Mouse (Mus musculus) naive thymus-derived CD4-positive, alpha-beta T cell, adult 2 months (primary cell): Measurements from ENCODE around the gene P4hb.
A peak's percentile ranks its signal among the peaks of the same experiment; 100 is the strongest.

Source experiments
- DNase-seq: peaks from one replicate; pipeline ENCODE4 v3.0.0-alpha.2; 2011; ENCODE audit warnings: low read depth

P4hb gene

GRCm38 (mm10) chr11:120572752-120573584 is at the start of gene P4hb:
TSS of gene P4hb (minus strand) at chr11:120573253.
- DNase-seq: peak; percentile 98

DNA sequence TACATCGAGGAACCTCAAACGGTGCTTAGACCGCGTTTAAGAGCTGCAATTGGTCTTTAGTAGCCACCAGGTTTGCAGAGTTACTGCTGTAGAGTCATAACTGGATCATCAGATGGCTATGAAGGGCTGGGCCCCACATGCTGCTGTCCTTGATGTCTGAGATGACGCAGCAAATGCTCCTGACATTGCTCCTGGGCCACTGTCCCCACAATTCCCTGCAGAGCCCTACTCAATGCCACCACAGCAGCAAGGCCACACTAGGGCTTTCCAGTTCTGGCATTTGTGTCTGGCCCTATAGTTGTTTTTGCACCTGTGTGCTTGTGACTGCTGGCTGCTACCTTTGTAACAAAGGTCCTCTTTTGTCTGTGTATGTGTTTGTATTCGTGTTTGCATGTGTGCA is 49.8 kb upstream of the P4hb start:
- no peak for DNase-seq

DNA sequence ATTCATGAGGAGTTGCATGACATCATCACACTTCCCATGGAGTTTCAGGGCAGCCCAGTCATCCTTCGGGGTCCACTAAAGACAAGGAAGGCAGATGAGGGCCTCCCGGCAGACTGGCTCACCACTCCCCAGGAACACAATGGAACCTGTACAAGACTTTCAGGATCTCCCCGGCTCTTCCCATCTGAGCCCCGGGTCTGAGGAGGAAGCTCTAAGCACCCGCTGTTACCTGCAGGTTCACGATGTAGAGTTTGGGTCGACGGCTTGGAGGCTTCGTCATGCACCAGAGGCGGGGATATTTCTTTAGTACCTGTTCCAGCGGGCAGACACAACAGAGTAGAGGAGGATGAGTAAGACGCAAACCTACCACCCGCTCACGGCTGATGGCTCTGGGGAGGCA is 47.1 kb upstream of the P4hb start:
- no peak for DNase-seq

DNA sequence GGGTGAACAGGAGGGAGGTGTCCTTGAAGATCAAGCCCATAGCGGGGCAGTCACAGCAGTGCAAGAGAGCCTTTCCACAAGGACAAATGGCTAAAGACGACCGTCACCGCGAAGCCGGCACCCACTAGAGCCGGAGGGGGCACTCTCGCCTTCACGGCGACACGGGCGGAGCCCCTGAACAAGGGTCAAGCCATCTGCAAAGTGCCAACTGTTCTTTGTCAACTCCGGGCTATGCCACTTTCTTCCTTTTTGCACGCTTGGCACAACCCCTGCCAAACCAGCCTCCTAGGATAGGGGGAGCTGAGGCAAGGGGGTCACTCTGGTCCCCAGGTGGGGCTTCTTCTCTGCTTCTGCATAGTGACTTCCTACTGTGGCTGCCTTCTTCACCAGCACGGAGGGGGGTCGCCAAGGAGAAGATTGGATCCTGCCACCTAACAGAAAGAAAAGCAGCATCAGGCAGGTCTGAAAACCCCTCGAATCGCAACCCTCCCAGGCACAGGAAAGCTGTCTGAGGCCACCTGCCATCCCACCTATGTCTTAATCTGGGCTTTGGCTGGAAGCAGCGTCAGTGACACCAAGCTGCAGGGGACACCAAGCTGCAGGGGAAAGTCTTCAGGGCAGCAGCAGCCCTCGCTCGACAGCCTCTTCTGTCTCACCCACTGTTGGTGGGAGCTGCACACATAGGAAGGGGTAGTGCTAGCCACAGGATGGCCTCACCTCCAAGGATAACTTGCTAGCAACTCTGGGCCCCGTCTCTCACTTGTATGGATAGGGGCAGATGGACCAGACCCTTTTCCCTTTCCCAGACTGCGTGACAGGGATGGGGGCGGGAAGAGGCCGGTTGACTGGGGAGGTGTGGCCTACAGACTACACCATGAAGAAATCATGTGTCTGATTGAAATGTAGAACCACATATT is 45.8 kb upstream of the P4hb start:
- no peak for DNase-seq

- peak; percentile 94 for DNase-seq
Observed at GRCm38 (mm10) chr11:120617519-120618112, 44.6 kb upstream of the P4hb start, which contains the start of gene Pcyt2. TSS of gene Pcyt2 (minus strand) at chr11:120617936.

- peak; percentile 32 for DNase-seq
Observed at GRCm38 (mm10) chr11:120616617-120617294, 43.7 kb upstream of the P4hb start.

- no peak for DNase-seq
Observed at GRCm38 (mm10) chr11:120615606-120616203, 42.7 kb upstream of the P4hb start.

DNA sequence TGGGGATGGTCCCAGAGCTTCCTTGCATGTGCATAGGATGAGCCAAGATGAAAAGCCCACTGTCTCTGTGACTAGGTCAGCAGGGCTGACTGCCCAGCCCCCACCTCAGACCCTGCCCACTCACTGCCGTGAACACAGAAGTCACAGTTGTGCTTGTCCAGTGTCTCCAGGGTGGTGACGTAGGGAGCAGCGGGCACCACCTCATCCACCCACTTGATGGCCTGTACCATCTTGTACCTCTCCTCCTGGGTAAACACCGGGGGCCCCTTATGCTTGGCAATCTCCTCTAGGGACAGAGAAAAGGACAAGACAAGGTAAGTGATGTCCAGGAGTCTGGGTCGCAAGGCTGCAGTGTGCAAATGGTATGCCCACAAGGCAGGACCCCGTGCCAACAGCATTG is 42.1 kb upstream of the P4hb start:
- no peak for DNase-seq

DNA sequence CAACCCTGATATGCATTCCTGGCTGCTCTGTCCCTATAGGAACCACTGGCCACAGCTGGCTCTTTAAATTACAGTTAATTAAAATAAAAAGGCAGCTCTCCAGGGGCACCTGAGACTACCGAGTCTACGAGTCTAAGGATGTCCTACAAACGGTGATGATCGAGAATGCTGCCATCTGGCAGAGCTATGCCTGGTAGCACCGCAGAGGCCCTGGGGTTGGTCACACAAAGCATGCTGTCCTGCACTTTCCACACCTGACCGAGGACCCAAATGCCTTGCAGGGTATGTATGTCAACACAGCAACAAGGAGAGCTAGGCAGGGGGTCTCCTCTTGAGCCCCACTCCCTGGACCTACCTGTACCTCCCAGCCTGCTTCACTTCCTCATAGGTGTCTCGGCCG is 40.9 kb upstream of the P4hb start:
- DNase-seq: no peak

DNA sequence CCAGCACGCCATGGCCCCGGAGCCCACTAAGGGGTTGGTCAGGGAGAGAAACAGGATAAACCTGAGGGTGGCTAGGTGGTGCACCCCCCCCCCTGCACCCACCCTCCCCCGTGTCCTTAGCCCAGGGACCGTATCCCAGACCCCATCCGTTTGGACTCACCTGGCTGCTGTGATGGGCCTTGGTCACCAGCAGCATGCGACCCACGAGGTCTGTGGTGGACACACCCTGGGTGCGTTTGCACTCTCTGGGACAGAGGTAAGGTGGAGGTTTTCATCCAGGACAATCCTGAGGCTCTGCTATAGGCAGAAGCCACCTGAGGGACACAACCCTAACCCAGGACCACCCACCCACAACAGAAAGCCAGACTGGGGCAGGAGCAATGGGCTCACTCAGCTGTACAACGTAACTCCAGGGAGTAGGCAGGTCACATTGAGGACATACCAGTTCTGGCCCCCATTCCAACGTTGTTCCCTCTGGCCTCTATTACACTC is 40.5 kb upstream of the P4hb start:
- DNase-seq: no peak

- peak; percentile 88 for DNase-seq
Observed at GRCm38 (mm10) chr11:120612763-120613162, 39.7 kb upstream of the P4hb start.

DNA sequence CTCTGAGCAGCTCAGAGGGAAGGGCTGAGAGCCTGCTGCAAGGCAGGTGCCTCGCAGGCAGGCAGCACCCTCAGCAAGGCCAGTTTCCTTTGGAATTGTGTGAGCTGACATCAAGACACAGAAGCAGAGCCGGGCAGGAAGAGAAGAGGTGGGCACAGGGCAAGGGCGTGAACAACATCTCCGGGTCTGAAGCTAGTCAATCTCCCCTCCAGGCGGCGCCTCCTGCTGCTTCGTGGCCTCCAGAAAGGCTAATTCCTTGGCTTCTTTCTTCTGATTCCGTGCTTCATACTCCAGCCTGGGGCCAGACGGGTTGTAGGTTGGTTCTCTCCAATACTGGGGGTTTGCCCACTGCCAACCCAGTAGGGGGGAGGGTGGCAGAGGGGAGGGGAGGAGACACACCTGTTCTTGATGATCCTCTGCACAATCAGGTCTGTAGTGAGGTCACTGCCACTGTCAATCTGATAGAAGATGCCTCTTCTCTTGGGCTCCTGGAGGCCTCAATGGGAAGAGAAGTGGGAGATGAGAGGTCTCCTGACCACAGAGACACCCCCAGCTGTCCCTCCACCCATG is 37.5 kb upstream of the P4hb start:
- DNase-seq: no peak

DNA sequence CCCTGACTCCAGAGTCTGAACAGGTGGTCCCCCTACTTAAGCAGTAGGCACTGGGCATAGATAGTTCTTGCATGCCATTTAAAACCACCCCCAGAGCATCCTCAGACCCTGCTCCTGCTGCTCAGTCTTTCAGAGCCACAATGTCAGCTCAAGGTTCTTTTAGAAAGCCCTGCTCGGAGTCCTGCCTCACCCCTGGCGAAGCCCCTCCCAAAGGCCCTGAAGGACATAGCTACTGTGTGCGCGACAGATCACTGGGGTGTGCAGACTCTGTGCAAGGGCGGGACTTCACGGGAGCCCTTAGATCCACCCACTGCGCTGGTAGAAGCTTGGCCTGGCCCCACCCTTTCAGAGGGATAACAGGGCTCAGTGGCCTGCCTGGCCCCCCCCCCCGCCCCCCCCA is 36.2 kb upstream of the P4hb start:
- DNase-seq: no peak

- DNase-seq: no peak
Observed at GRCm38 (mm10) chr11:120608241-120609034, 35.4 kb upstream of the P4hb start, which contains the start of gene Npb. TSS of gene Npb (plus strand) at chr11:120608477.

DNA sequence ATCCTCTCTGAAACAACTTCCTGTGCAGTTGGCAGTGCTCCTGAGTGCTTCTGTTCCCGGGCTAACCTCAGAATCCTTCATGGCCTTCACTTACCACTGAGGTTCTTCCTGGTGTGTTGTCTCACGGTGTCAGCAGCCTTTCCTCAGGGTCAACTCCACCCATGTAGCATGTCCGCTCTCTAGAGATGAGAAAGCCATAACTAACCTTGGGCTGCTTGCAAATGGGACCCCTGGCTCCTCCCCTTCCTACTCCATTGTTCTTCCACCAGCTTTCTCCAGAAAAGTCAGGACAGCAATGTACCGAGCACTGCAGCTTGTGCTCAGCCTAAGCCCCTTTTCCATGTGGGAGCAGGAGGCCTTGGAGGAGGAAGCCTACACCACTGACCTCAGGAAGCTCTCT is 33.7 kb upstream of the P4hb start:
- DNase-seq: no peak

DNA sequence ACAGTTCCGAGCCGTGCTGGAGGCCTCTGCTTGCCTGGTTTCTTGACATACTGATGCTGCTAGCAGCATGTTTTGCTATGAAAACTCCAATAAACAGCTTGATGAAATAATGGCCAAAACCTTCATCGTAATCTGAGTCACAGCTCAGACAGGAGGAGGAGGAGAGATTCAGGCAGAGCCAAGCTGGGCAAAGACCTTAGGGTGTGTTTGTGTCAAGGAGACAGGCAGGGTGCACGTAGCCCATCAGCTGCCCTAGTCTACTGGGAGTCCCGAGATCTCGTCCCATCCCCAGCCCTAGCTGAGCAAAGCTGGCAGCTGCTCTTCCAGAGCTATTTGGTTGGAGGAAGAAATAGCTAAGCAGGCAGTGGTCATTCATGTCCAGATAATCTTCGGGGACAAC is 32.6 kb upstream of the P4hb start:
- DNase-seq: no peak

GRCm38 (mm10) chr11:120603545-120603944 is 30.5 kb upstream of the P4hb start:
- DNase-seq: no peak

DNA sequence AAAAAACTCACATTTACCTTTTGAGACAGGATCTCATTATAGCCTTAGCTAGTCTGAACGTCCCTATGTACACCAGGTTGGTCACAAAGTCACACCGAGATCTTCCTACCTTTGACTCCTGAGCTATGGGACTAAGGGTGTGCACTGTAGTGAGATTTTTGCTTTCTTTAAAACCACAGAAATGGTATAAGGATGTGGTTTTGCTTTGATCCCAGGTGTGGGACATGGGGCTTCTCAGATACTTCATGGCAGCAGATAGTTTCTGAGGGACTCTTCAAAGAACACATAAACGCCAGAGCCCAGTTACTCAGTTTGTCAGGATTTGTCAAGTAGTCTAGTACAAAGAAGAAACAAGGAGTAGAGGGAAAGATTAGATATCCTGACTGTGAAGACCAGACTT is 27.7 kb upstream of the P4hb start:
- DNase-seq: peak; percentile 84

- no peak for DNase-seq
Observed at GRCm38 (mm10) chr11:120598990-120599549, 26.0 kb upstream of the P4hb start.
